Mouse (Mus musculus) heart, embryonic 11.5 days (tissue): ENCODE results near the gene Dlst. TPM values are rescaled to one million over a fixed set of nuclear protein-coding genes. Genes with fewer than 3 reads are reported as not detected.

ENCODE experiments used
- ATAC-seq: fragments of 200-750 bp; cut with Nextera tagmentation; replicated peaks from 2 replicates; pipeline ENCODE4 v1.8.0; 2017; ENCODE audit warnings: moderate library complexity; ENCODE audit not compliant: insufficient number of reproducible peaks, low FRiP score, low TSS enrichment
- H3K27ac ChIP-seq: fragments of 300-500 bp; sonication (generic); 2 replicates; pipeline ENCODE4 v1.5.1; 2014; ENCODE audit warnings: mild to moderate bottlenecking, low read depth, low read length
- H3K27me3 ChIP-seq: fragments of 300-500 bp; sonication (generic); 2 replicates; pipeline ENCODE4 v1.6.1; 2014; ENCODE audit warnings: mild to moderate bottlenecking, low read length, mixed read lengths; ENCODE audit not compliant: control insufficient read depth, insufficient read depth
- H3K36me3 ChIP-seq: fragments of 300-500 bp; sonication (generic); 2 replicates; pipeline ENCODE4 v1.6.1; 2014; ENCODE audit warnings: mild to moderate bottlenecking, low read length, moderate library complexity, mixed read lengths; ENCODE audit not compliant: control insufficient read depth, insufficient read depth
- H3K4me1 ChIP-seq: fragments of 300-500 bp; sonication (generic); 2 replicates; pipeline ENCODE4 v1.6.1; 2014; ENCODE audit warnings: low read length; ENCODE audit not compliant: control insufficient read depth, insufficient read depth
- H3K4me2 ChIP-seq: fragments of 300-500 bp; sonication (generic); 2 replicates; pipeline ENCODE4 v1.6.1; 2014; ENCODE audit warnings: mild to moderate bottlenecking, moderate library complexity
- H3K4me3 ChIP-seq: fragments of 300-500 bp; sonication (generic); 2 replicates; pipeline ENCODE4 v1.5.1; 2014; ENCODE audit warnings: low read depth, low read length
- H3K9ac ChIP-seq: fragments of 300-500 bp; sonication (generic); 2 replicates; pipeline ENCODE4 v1.6.1; 2014; ENCODE audit warnings: mild to moderate bottlenecking, low read depth, low read length, moderate library complexity
- H3K9me3 ChIP-seq: fragments of 300-500 bp; sonication (generic); replicated peaks from 2 replicates; pipeline ENCODE4 v1.6.1; 2016; ENCODE audit warnings: low read length; ENCODE audit not compliant: control insufficient read depth
- WGBS: fragments of 180-500 bp; shearing (Covaris S2); extraction: QIAGEN DNeasy Blood & Tissue Kit; methylation state at CpG from one replicate; pipeline ENCODE4 v1.1.7; 2014; ENCODE audit not compliant: insufficient replicate concordance; 5-methylcytosine and 5-hydroxymethylcytosine counted together
- polyA plus RNA-seq: library from polyadenylated mRNA; unstranded; fragments of >200 nt; fragmentation: Nextera tagmentation; extraction: Ambion mirVana; gene quantifications from 2 replicates; pipeline ENCODE4 v1.2.1, GENCODE M21; 2014

Gene Dlst
- polyA plus RNA-seq, 1 experiment from 2014 or later = 170 TPM

DNA sequence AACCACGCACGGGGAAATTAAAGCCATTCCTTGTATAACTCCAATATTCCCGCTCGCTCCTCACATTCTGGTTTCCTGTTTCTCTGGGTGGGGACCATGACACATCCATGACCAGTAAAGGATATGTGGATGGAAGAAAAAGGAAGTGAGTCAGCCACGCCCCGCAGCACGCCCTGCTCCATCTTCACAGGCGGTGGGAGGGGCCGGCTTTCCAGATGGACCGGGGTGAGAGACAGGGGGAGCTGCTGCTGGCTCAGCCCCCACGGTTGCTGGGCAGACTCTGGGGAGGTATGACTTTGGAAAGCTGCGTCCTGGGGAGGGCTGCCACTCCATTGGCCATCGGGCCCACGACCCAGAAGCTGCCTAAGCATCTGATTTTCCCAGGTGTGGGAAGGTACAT lies 16.6 kb upstream of the Dlst start:
- Histone ChIP-seq H3K9me3 (no peaks in the 10 kb centered on the region), H3K4me1 (no peaks in the 10 kb centered on the region; the same call in 1 of the 2 replicates), H3K4me3 (no peak overlapping the region), H3K9ac (no peak overlapping the region), H3K27me3 (no peaks in the 10 kb centered on the region), H3K4me2 (no peak overlapping the region), H3K27ac (no peak overlapping the region), H3K36me3 (peaks cover 4% of the 10 kb centered on the region; the same call in 1 of the 2 replicates)
- WGBS = 22% methylated on average over 14 of the region's 14 CpGs
- ATAC-seq = peak; percentile 33

- Histone ChIP-seq H3K4me2 (no peak overlapping the region), H3K4me1 (no peaks in the 10 kb centered on the region; the same call in 1 of the 2 replicates), H3K27ac (no peak overlapping the region), H3K4me3 (no peak overlapping the region), H3K36me3 (no peaks in the 10 kb centered on the region), H3K27me3 (no peaks in the 10 kb centered on the region), H3K9ac (no peak overlapping the region), H3K9me3 (no peaks in the 10 kb centered on the region)
- no peak for ATAC-seq
- 78% methylated on average over 10 of the region's 10 CpGs for WGBS
Observed at GRCm38 (mm10) chr12:85094706-85095105, 15.9 kb upstream of the Dlst start.

DNA sequence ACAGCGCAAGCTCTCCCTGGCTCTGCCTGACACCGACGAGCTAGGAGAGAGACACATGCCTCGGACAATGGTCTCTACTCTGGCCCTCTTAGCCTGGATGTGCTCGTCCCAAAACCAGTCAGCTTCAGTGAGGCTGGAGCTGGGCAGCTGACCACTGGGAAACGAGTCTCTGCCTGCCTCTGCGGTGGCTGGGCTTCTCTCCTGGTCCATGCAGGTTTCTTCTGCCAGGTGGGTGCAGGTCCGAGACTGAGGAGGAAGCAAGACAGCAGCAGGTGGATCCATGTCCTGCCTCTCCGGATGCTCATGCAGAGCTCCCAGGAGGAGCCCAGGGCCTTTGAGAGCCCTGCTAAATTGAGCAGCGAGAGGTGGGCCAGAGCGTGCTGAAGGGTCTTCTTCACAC lies 15.5 kb upstream of the Dlst start:
- ATAC-seq = no peak
- no peaks in the 10 kb centered on the region for H3K36me3 ChIP-seq
- no peak overlapping the region for H3K9ac ChIP-seq
- H3K9me3 ChIP-seq = no peaks in the 10 kb centered on the region
- no peaks in the 10 kb centered on the region; the same call in 1 of the 2 replicates for H3K4me1 ChIP-seq
- H3K27me3 ChIP-seq = no peaks in the 10 kb centered on the region
- no peak overlapping the region for H3K4me3 ChIP-seq
- H3K27ac ChIP-seq = no peak overlapping the region
- no peak overlapping the region for H3K4me2 ChIP-seq
- WGBS = 82% methylated on average over 11 of the region's 11 CpGs

- H3K36me3 ChIP-seq = no peaks in the 10 kb centered on the region
- no peak for ATAC-seq
- H3K4me3 ChIP-seq = no peak overlapping the region
- no peak overlapping the region for H3K27ac ChIP-seq
- no peaks in the 10 kb centered on the region for H3K4me1 ChIP-seq
- H3K9ac ChIP-seq = no peak overlapping the region
- WGBS = 84% methylated on average over 7 of the region's 7 CpGs
- H3K4me2 ChIP-seq = no peak overlapping the region
- H3K27me3 ChIP-seq = no peaks in the 10 kb centered on the region
- no peaks in the 10 kb centered on the region for H3K9me3 ChIP-seq
Observed at GRCm38 (mm10) chr12:85095859-85096258, 14.8 kb upstream of the Dlst start.

GRCm38 (mm10) chr12:85101001-85101400 lies 9.6 kb upstream of the Dlst start:
- no peak for ATAC-seq
- WGBS = 78% methylated on average over 14 of the region's 14 CpGs
- Histone ChIP-seq H3K9ac (no peak overlapping the region), H3K27ac (no peak overlapping the region), H3K36me3 (no peaks in the 10 kb centered on the region), H3K9me3 (no peaks in the 10 kb centered on the region), H3K4me1 (no peaks in the 10 kb centered on the region), H3K4me2 (no peak overlapping the region), H3K27me3 (no peaks in the 10 kb centered on the region), H3K4me3 (no peak overlapping the region)

- H3K4me2 ChIP-seq = no peak overlapping the region
- H3K4me1 ChIP-seq = peaks cover 2% of the 10 kb centered on the region; the same call in 1 of the 2 replicates
- WGBS = 72% methylated on average over 5 of the region's 5 CpGs
- H3K27ac ChIP-seq = no peak overlapping the region
- ATAC-seq = no peak
- no peak overlapping the region for H3K9ac ChIP-seq
- no peak overlapping the region for H3K4me3 ChIP-seq
- H3K9me3 ChIP-seq = no peaks in the 10 kb centered on the region
- no peaks in the 10 kb centered on the region for H3K27me3 ChIP-seq
- H3K36me3 ChIP-seq = no peaks in the 10 kb centered on the region
Observed at GRCm38 (mm10) chr12:85101521-85102106, 9.0 kb upstream of the Dlst start.

GRCm38 (mm10) chr12:85103096-85103495 lies 7.5 kb upstream of the Dlst start:
- H3K27ac ChIP-seq = no peak overlapping the region
- H3K9ac ChIP-seq = no peak overlapping the region
- H3K4me2 ChIP-seq = no peak overlapping the region
- ATAC-seq = no peak
- H3K4me3 ChIP-seq = no peak overlapping the region
- H3K4me1 ChIP-seq = peaks cover 3% of the 10 kb centered on the region; the same call in 1 of the 2 replicates
- no peaks in the 10 kb centered on the region for H3K27me3 ChIP-seq
- no peaks in the 10 kb centered on the region for H3K36me3 ChIP-seq
- no peaks in the 10 kb centered on the region for H3K9me3 ChIP-seq
- 83% methylated on average over 8 of the region's 8 CpGs for WGBS

- Histone ChIP-seq H3K9me3 (no peaks in the 10 kb centered on the region), H3K27me3 (no peaks in the 10 kb centered on the region), H3K4me2 (no peak overlapping the region), H3K27ac (no peak overlapping the region), H3K4me1 (peaks cover 6% of the 10 kb centered on the region), H3K4me3 (no peak overlapping the region), H3K36me3 (no peaks in the 10 kb centered on the region), H3K9ac (no peak overlapping the region)
- 85% methylated on average over 8 of the region's 8 CpGs for WGBS
- ATAC-seq = no peak
Observed at GRCm38 (mm10) chr12:85104789-85105188, 5.8 kb upstream of the Dlst start.

- H3K27me3 ChIP-seq = no peaks in the 10 kb centered on the region
- H3K9ac ChIP-seq = peak overlapping the region; percentile 59; the same call in 1 of the 2 replicates
- peak overlapping the region; percentile 26 for H3K4me3 ChIP-seq
- H3K36me3 ChIP-seq = no peaks in the 10 kb centered on the region
- peak overlapping the region; percentile 60 for H3K4me2 ChIP-seq
- no peaks in the 10 kb centered on the region for H3K9me3 ChIP-seq
- 2% methylated on average over 8 of the region's 8 CpGs for WGBS
- H3K27ac ChIP-seq = no peak overlapping the region
- no peak for ATAC-seq
- H3K4me1 ChIP-seq = peaks cover 9% of the 10 kb centered on the region
Observed at GRCm38 (mm10) chr12:85106292-85106691, 4.3 kb upstream of the Dlst start.
